Mouse (Mus musculus): ENCODE measurements at regions not wholly inside any gene's neighbourhood (a gene's known extent, or its start where the extent isn't known, plus 50 kb on each side); places are given as distances from the start of the nearest gene placed in this dataset.

DNA sequence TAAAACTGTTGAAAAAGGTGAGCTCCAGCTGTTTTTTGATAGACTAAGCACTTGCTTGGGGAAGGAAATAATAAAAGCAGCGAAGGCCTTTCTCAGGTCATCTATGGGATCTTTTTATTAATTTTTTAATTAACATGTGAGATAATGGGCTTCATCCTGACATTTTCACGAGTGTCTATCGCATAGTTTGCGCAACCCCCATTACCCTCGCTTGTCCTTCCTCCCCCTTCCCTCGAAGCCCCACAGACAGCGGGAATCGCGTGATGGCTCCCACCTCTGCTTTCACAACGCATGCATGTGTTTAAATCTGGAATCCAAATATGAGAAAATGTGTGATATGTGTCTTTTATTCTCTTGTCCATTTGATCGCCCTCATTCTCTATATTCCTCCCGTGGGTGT lies 100.0 kb upstream of the Sox2 start:
- TF ChIP-seq MYOD1 (IDR thresholded peaks at IDR 0.05; ENCODE audit: control insufficient read depth, insufficient read length, low read depth) (no peak), CTCF (IDR thresholded peaks at IDR 0.05; ENCODE audit: control insufficient read depth, insufficient read depth, insufficient read length) (no peak), MAX (IDR thresholded peaks at IDR 0.05) (no peak)
